Mouse (Mus musculus) midbrain, embryonic 16.5 days (tissue): ENCODE results near the gene Ablim2. TPM values are rescaled to one million over a fixed set of nuclear protein-coding genes. Genes with fewer than 3 reads are reported as not detected.

Source experiments
- polyA plus RNA-seq: library from polyadenylated mRNA; unstranded; fragments of >200 nt; fragmentation: Nextera tagmentation; extraction: Ambion mirVana; gene quantifications from 2 replicates; pipeline ENCODE4 v1.2.1, GENCODE M21; 2015

Ablim2 gene
- polyA plus RNA-seq, 1 experiment from 2014 or later, result 36.2 TPM

Other genes with a start within 250 kb of the Ablim2 start
- gene Cpz, start 232.2 kb upstream of the Ablim2 start, polyA plus RNA-seq, result 0.75 and 1.5 TPM in 2 replicates
- gene Trmt44, start 182.8 kb upstream of the Ablim2 start, polyA plus RNA-seq, result 6.8 and 7.0 TPM in 2 replicates
- gene Acox3, start 174.8 kb upstream of the Ablim2 start, polyA plus RNA-seq, result 14.2 and 14.9 TPM in 2 replicates
- gene Htra3, start 78.1 kb upstream of the Ablim2 start, polyA plus RNA-seq, result 15.1 and 15.7 TPM in 2 replicates
- 1.8 and 3.2 TPM in 2 replicates for gene Sh3tc1, start 17.9 kb upstream of the Ablim2 start, polyA plus RNA-seq
- 61.2 and 65.6 TPM in 2 replicates for gene Afap1, start 135.4 kb downstream of the Ablim2 start, polyA plus RNA-seq